Mouse (Mus musculus): Measurements from ENCODE around the gene Ebp.

Gene Ebp

GRCm38 (mm10) chrX:8192126-8192639 lies 1.1 kb downstream of the Ebp start:
- peak; percentile 26 for DNase-seq (ENCODE audit: low read depth)

GRCm38 (mm10) chrX:8182871-8183540 lies 10.3 kb downstream of the Ebp start:
- DNase-seq (ENCODE audit: low read depth), result no peak

DNA sequence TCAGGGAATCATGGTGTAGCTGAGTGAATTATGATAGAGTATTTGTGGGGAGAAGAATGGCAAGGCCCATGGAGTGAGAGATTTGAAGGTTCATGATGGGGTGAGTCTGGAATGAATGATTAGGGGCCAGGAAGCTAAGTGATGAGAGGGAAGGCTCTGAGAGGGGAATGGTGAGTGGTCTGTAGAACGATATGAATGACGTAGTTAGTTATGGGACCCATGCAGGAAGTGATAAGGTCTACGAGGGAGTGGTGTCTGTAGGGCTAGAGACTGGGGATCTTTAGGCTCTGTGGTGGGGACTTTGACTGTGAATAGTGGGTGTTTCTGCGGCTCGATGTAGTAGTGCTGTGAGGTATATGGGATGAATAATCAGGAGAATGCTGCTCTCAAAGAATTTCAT lies 13.7 kb downstream of the Ebp start:
- DNase-seq (ENCODE audit: low read depth), result no peak

GRCm38 (mm10) chrX:8178871-8179270 lies 14.4 kb downstream of the Ebp start:
- no peak for DNase-seq (ENCODE audit: low read depth)

DNA sequence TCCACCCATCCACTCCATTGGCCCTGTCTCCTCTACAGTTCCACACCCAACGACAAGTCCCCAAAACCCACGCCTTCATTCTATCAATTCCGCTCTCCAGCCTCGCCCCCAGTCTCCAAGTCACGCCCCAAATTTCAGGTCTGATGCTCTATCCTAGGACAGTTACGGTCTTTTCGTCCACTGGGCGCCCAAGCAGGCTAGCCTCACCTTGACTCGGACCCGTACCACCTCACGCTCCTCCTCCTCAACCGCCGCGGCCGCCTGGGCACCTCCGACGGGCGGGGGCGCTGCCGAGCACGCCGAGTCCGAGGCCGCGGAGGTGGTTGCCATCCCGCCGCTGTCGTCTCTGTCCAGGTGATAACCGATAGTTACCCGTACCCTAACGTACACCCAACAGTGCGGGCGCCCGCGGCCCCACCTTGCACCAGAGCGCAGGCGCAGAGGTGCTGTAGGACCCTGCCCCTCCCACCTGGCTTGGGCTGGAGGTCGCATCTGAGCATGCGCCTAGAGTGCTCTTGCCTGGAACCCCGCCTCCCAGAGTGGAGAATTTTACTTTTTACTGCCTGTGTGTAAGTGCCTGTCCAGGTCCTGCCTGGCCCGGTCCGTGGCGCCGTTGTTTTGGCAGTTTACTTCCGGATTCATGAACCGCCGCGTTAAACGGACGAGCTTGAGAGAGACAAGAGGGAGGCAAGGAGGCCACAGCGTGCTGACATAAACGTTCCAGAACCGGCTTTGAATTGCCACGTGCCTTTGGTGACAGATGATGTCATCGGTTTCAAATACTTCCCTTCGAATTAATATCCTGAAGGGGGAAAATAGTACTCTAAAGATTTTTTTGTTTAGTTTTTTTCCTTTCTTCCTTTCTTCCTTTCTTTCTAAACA lies 17.6 kb downstream of the Ebp start, which contains the start of gene Tbc1d25:
TSS of gene Tbc1d25 (minus strand) at position 678 of the 882 bp plus-strand sequence.
- DNase-seq (ENCODE audit: low read depth), result peak; percentile 94

DNA sequence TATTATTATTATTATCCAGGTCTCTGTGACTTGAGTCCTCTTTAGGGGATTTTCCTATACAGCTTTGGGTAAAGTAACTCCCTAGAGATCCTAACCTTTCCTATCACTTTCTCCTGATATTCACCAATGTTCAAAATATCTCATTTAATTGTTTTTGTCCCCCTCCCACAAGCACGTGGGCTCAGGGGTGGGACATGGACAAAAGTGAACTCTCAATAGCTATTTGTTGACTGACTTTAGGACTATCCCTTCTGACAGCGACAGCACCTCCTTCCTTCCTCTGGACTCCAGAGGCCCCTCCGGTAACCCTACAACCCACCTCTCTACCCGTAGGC lies 18.2 kb downstream of the Ebp start:
- no peak for DNase-seq (ENCODE audit: low read depth)

GRCm38 (mm10) chrX:8167716-8168647 lies 25.3 kb downstream of the Ebp start:
- no peak for DNase-seq (ENCODE audit: low read depth)

GRCm38 (mm10) chrX:8164471-8164870 lies 28.8 kb downstream of the Ebp start:
- no peak for DNase-seq (ENCODE audit: low read depth)

DNA sequence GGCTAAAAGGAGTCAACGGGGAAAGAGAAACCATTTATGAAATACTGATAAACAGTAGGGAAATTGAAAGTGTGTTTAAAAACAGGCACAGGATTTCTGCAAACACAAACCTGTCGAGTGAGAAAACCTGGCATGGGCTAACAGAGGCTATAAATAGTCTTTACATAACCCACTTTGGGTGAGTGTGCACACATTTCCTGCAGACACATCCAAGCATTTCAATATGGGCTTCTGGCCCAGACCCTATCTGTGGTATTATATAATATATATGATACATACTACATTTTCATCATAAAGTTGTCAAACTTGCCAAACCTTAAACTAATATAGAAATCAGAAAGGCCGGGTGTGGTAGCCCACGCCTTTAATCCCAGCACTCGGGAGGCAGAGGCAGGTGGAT lies 30.2 kb downstream of the Ebp start:
- DNase-seq (ENCODE audit: low read depth), result no peak

DNA sequence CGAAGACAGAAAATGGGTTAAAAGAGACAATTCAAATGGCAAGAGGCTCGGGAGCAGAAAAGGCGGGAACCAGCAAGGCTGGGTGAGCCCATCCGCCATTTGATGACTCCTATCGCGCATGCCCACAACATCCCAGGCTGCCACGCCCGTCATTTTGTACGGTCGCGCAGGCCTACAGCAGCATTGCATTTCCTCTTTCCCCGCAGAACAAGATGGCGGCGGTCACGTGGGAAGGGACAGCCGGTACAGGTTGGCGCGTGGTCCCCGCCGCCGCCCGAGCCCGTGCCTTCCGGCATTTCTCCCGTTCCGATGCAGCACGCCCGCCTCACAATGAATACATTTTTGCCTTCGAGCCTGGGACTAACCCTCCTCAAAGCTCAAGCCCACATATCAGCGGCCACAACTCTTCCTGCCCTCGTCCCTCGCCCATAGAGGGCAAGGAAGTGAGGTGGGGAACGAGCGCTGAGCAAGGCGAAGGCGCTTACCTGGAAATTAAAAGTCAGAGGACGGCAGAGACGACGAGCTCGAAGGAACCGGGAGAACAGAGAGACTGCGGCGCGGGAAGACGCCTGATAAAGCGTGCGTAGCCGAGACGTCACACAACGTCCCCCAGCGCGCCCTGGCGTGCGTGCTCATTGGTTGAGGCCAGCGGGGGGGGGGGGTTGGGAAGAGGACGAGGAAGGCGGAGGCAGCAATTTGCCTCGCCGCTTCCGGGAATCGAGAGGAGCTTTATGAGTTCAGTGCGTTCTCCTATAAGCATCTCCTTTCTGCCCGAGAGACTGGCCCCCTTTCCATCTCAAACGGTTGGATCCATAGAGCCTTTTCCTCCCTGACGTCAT lies 47.9 kb downstream of the Ebp start, which contains the start of gene Rbm3:
TSS of gene Rbm3 (minus strand) at position 728 of the 839 bp plus-strand sequence.
- DNase-seq (ENCODE audit: low read depth), result peak; percentile 93

- no peak for DNase-seq (ENCODE audit: low read depth)
These were observed 49.6 kb downstream of the Ebp start for GRCm38 (mm10) chrX:8143750-8144149.

GRCm38 (mm10) chrX:8142948-8143347 lies 50.4 kb downstream of the Ebp start:
- no peak for DNase-seq (ENCODE audit: low read depth)

DNA sequence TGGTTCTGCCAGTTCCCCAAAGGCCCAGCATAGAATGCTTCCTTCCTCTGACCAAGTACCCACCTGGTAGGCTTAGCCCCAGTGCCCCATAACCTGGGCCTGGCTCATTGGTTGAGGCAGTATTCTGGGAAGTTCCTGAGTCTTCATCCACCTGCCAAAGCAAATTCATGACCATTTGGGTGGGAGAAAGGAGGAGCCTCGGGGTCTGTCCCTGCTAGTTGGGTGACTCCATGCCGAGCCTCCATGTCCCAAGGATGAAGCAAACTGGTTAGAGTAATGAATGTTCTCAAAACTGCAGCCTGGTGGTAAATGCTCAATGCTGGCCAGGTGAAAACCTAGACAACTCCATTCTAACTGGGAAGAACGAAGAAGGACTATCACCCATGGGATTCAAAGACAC lies 52.3 kb downstream of the Ebp start:
- no peak for DNase-seq (ENCODE audit: low read depth)

DNA sequence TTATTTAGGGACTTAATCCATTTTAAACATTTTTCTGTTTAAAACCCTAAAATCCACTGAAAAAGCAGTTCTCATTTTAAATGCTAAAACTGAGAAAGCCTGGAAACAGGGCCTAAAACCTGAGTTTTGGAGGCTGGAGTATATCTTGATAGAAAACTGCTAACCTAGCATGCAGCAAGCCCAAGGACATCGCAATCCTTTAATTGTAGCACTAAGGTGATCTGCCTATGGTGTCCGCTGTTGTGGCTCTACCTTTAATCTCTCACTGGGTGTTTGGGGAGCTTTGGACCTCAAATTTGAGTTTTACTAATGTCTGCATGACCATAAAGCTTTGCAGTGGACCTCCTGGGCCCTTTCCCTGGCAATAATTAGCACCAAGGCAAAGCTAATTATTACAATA lies 52.9 kb downstream of the Ebp start:
- DNase-seq (ENCODE audit: low read depth), result no peak

DNA sequence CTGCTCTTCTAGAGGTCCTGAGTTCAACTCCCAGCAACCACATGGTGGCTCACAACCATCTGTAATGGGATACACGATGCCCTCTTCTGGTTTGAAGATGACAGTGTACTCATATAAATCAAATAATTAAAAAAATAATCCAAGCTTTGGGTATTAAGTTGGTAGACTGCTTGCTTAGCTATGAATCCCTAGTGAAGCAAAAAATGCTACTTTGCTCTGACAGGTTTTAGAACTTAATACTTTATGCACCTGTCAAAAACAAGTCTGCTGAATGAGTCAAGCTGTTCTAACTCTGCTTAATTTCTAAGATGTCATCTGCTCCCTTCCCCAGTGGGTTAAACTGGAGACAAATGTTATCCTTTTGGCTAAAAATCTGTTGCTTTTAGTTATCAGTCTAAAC lies 53.8 kb downstream of the Ebp start:
- no peak for DNase-seq (ENCODE audit: low read depth)

GRCm38 (mm10) chrX:8135886-8136285 lies 57.4 kb downstream of the Ebp start:
- no peak for DNase-seq (ENCODE audit: low read depth)

Data from induced T-regulatory cell, adult 2 months (primary cell).